Mouse (Mus musculus) MEL (cell line): ENCODE results near the gene Slc30a10. TPM values are rescaled to one million over a fixed set of nuclear protein-coding genes. Genes with fewer than 3 reads are reported as not detected.

Source experiments
- DNase-seq: peaks from one replicate; pipeline ENCODE4 v3.0.0; 2011; ENCODE audit warnings: low read depth, low spot score
- H3K27ac ChIP-seq: 2 replicates; pipeline ENCODE4 v1.5.1; 2012; ENCODE audit warnings: low read depth, mild to moderate bottlenecking, control low read depth, low read length, moderate library complexity; ENCODE audit not compliant: control insufficient read depth
- H3K27me3 ChIP-seq, 2 experiments: fragments of 150-350 bp in 1 of 2; sonication (generic) in 1 of 2; 2 replicates each; pipeline ENCODE4 v1.6.1; 2012; ENCODE audit warnings: low read length in 2 of 2, mild to moderate bottlenecking in 2 of 2, improper control_type of control experiment in 1 of 2, moderate library complexity in 1 of 2; ENCODE audit not compliant: insufficient read depth in 2 of 2, control insufficient read depth in 1 of 2
- H3K36me3 ChIP-seq, 2 experiments: 2 replicates each; pipeline ENCODE4 v1.6.1; 2012 to 2014; ENCODE audit warnings: low read length in 2 of 2, improper control_type of control experiment in 1 of 2, inconsistent platforms in 1 of 2, mild to moderate bottlenecking in 1 of 2; ENCODE audit not compliant: insufficient read depth in 2 of 2, control insufficient read depth in 1 of 2
- H3K4me1 ChIP-seq, 2 experiments: fragments of 150-350 bp in 1 of 2; sonication (generic) in 1 of 2; 2 replicates each; pipeline ENCODE4 v1.6.1; 2012; ENCODE audit warnings: low read length in 2 of 2, improper control_type of control experiment in 1 of 2, mild to moderate bottlenecking in 1 of 2; ENCODE audit not compliant: insufficient read depth in 2 of 2, control insufficient read depth in 1 of 2
- H3K4me3 ChIP-seq, 2 experiments: fragments of 150-350 bp in 1 of 2; sonication (generic) in 1 of 2; 2 replicates each; pipeline ENCODE4 v1.5.1; 2012; ENCODE audit warnings: low read depth in 2 of 2, low read length in 2 of 2, mild to moderate bottlenecking in 2 of 2, moderate library complexity in 2 of 2, control low read depth in 1 of 2, improper control_type of control experiment in 1 of 2; ENCODE audit not compliant: control insufficient read depth in 1 of 2, insufficient read depth in 1 of 2
- H3K79me2 ChIP-seq: 2 replicates; pipeline ENCODE4 v1.6.1; 2012; ENCODE audit warnings: mild to moderate bottlenecking, low read length, moderate library complexity; ENCODE audit not compliant: control insufficient read depth, poor library complexity, insufficient read depth
- H3K9ac ChIP-seq: 2 replicates; pipeline ENCODE4 v1.6.1; 2012; ENCODE audit warnings: low read depth, mild to moderate bottlenecking, control low read depth, low read length, moderate library complexity; ENCODE audit not compliant: control insufficient read depth, poor library complexity, severe bottlenecking
- H3K9me3 ChIP-seq: fragments of 150-350 bp; sonication (generic); replicated peaks from 2 replicates; pipeline ENCODE4 v1.6.1; 2012; ENCODE audit warnings: mild to moderate bottlenecking, low read length, improper control_type of control experiment, moderate library complexity; ENCODE audit not compliant: insufficient read depth
- BHLHE40 ChIP-seq: IDR thresholded peaks from 2 replicates; pipeline ENCODE4 v1.6.1; 2012; ENCODE audit warnings: low read depth, mild to moderate bottlenecking, inconsistent platforms, low read length, improper control_type of control experiment, borderline replicate concordance
- CHD1 ChIP-seq: IDR thresholded peaks from 2 replicates; pipeline ENCODE4 v1.6.1; 2012; ENCODE audit warnings: low read depth, mild to moderate bottlenecking, inconsistent platforms, low read length, improper control_type of control experiment
- CHD2 ChIP-seq: IDR thresholded peaks from 2 replicates; pipeline ENCODE4 v1.6.1; 2011; ENCODE audit warnings: low read length, improper control_type of control experiment
- CTCF ChIP-seq, 3 experiments: IDR thresholded peaks in 2 of 3; conservative IDR thresholded peaks in 1 of 3; 2 replicates each; pipeline ENCODE4 v1.5.1; 2011 to 2012; ENCODE audit warnings: low read length in 3 of 3, low read depth in 2 of 3, mild to moderate bottlenecking in 2 of 3, improper control_type of control experiment in 1 of 3, inconsistent platforms in 1 of 3, mixed read lengths in 1 of 3, moderate library complexity in 1 of 3; ENCODE audit not compliant: control insufficient read depth in 1 of 3, insufficient read depth in 1 of 3, poor library complexity in 1 of 3, severe bottlenecking in 1 of 3
- ELF1 ChIP-seq: IDR thresholded peaks from 2 replicates; pipeline ENCODE4 v1.6.1; 2014; ENCODE audit warnings: low read depth, mild to moderate bottlenecking, inconsistent platforms, low read length, improper control_type of control experiment, moderate library complexity
- EP300 ChIP-seq, 2 experiments: IDR thresholded peaks; 2 replicates each; pipeline ENCODE4 v1.6.1; 2011; ENCODE audit warnings: improper control_type of control experiment in 2 of 2, low read length in 2 of 2, low read depth in 1 of 2, mild to moderate bottlenecking in 1 of 2
- GABPA ChIP-seq: IDR thresholded peaks from 2 replicates; pipeline ENCODE4 v1.6.1; 2012; ENCODE audit warnings: low read depth, mild to moderate bottlenecking, inconsistent platforms, low read length, improper control_type of control experiment, moderate library complexity
- GATA1 ChIP-seq: IDR thresholded peaks from 2 replicates; pipeline ENCODE4 v1.6.1; 2011; ENCODE audit warnings: low read depth, low read length, improper control_type of control experiment
- HCFC1 ChIP-seq: IDR thresholded peaks from 2 replicates; pipeline ENCODE4 v1.6.1; 2012; ENCODE audit warnings: low read depth, mild to moderate bottlenecking, inconsistent platforms, low read length, improper control_type of control experiment, moderate library complexity
- JUND ChIP-seq: IDR thresholded peaks from 2 replicates; pipeline ENCODE4 v1.6.1; 2011; ENCODE audit warnings: low read depth, mild to moderate bottlenecking, improper control_type of control experiment, low read length
- KAT2A ChIP-seq: conservative IDR thresholded peaks from 2 replicates; pipeline ENCODE4 v1.6.1; 2012; ENCODE audit warnings: low read depth, low read length, improper control_type of control experiment, inconsistent platforms
- MAFK ChIP-seq: IDR thresholded peaks from 2 replicates; pipeline ENCODE4 v1.6.1; 2011; ENCODE audit warnings: low read depth, mild to moderate bottlenecking, low read length, improper control_type of control experiment, borderline replicate concordance
- MAX ChIP-seq: IDR thresholded peaks from 2 replicates; pipeline ENCODE4 v1.6.1; 2011; ENCODE audit warnings: low read length, improper control_type of control experiment
- MEF2A ChIP-seq: IDR thresholded peaks from 2 replicates; pipeline ENCODE4 v1.6.1; 2014; ENCODE audit warnings: low read depth, mild to moderate bottlenecking, inconsistent platforms, low read length, improper control_type of control experiment; ENCODE audit not compliant: poor library complexity, insufficient replicate concordance, severe bottlenecking; ENCODE audit errors: extremely low read depth
- MYC ChIP-seq: IDR thresholded peaks from 2 replicates; pipeline ENCODE4 v1.6.1; 2011; ENCODE audit warnings: low read depth, mild to moderate bottlenecking, low read length, improper control_type of control experiment, moderate library complexity
- NELFE ChIP-seq: IDR thresholded peaks from 2 replicates; pipeline ENCODE4 v1.6.1; 2011; ENCODE audit warnings: low read depth, low read length, improper control_type of control experiment
- NRF1 ChIP-seq: IDR thresholded peaks from 2 replicates; pipeline ENCODE4 v1.6.1; 2014; ENCODE audit warnings: low read depth, mild to moderate bottlenecking, inconsistent platforms, low read length, improper control_type of control experiment, moderate library complexity; ENCODE audit not compliant: poor library complexity, insufficient read depth, severe bottlenecking
- POLR2AphosphoS5 ChIP-seq: IDR thresholded peaks from 2 replicates; pipeline ENCODE4 v1.6.1; 2012; ENCODE audit warnings: low read depth, borderline replicate concordance, mild to moderate bottlenecking, inconsistent platforms, low read length, moderate library complexity, mixed read lengths
- RAD21 ChIP-seq: IDR thresholded peaks from 2 replicates; pipeline ENCODE4 v1.6.1; 2011; ENCODE audit warnings: mild to moderate bottlenecking, low read depth, low read length, improper control_type of control experiment
- SIN3A ChIP-seq: IDR thresholded peaks from 2 replicates; pipeline ENCODE4 v1.6.1; 2012; ENCODE audit warnings: low read length, improper control_type of control experiment, inconsistent platforms
- SMC3 ChIP-seq: IDR thresholded peaks from 2 replicates; pipeline ENCODE4 v1.6.1; 2011; ENCODE audit warnings: low read depth, low read length, improper control_type of control experiment
- TBP ChIP-seq: IDR thresholded peaks from 2 replicates; pipeline ENCODE4 v1.8.0; 2011; ENCODE audit warnings: low read depth, low read length, improper control_type of control experiment
- UBTF ChIP-seq: IDR thresholded peaks from 2 replicates; pipeline ENCODE4 v1.6.1; 2012; ENCODE audit warnings: low read depth, mild to moderate bottlenecking, inconsistent platforms, low read length, improper control_type of control experiment, moderate library complexity, borderline replicate concordance; ENCODE audit not compliant: insufficient read depth
- USF1 ChIP-seq: IDR thresholded peaks from 2 replicates; pipeline ENCODE4 v1.6.1; 2014; ENCODE audit warnings: low read depth, mild to moderate bottlenecking, inconsistent platforms, low read length, improper control_type of control experiment, moderate library complexity
- USF2 ChIP-seq, 2 experiments: IDR thresholded peaks; 2 replicates each; pipeline ENCODE4 v1.6.1; 2011 to 2012; ENCODE audit warnings: improper control_type of control experiment in 2 of 2, low read length in 2 of 2, borderline replicate concordance in 1 of 2, inconsistent platforms in 1 of 2, low read depth in 1 of 2, mild to moderate bottlenecking in 1 of 2; ENCODE audit not compliant: insufficient read depth in 1 of 2
- polyA plus RNA-seq, 2 experiments: library from polyadenylated mRNA; stranded (reverse) in 1 of 2; unstranded in 1 of 2; fragments of >175 nt in 1 of 2; fragments of >200 nt in 1 of 2; gene quantifications; 2 replicates each; pipeline versions ENCODE4 v1.2.1 to v1.2.4; 2012; ENCODE audit warnings: low replicate concordance in 2 of 2, low read depth in 1 of 2; ENCODE audit not compliant: insufficient read length in 2 of 2, insufficient read depth in 1 of 2, missing spikeins in 1 of 2
- total RNA-seq: library from RNA; depleted of rRNA; stranded (reverse); fragments of 300-350 nt; gene quantifications from 2 replicates; pipeline ENCODE4 v1.2.3, GENCODE M21; 2012

Slc30a10 gene
- total and polyA plus RNA-seq, 3 experiments, result 2.1 to 7.9 TPM; not detected in 1

GRCm38 (mm10) chr1:185502550-185502949 lies 47.9 kb downstream of the Slc30a10 start:
- no peaks in the 10 kb centered on the region; a peak in 1 of 4 replicates for H3K36me3 ChIP-seq
- DNase-seq, result no peak
- no peak overlapping the region for H3K4me3 ChIP-seq
- H3K9ac ChIP-seq, result no peak overlapping the region
- TF ChIP-seq MYC (no peak), EP300 (IDR thresholded peaks at IDR 0.05; ENCODE audit: low read depth in 1 of 2, low read length in 2 of 2) (no peak), MAX (no peak), UBTF (no peak), GABPA (no peak), CHD2 (no peak), SIN3A (no peak), RAD21 (no peak), TBP (no peak), MAFK (no peak), CHD1 (no peak), KAT2A (no peak), SMC3 (no peak), HCFC1 (no peak), BHLHE40 (no peak)
- no peaks in the 10 kb centered on the region for H3K9me3 ChIP-seq
- peaks cover 7 to 11% of the 10 kb centered on the region in 2 experiments for H3K27me3 ChIP-seq
- H3K79me2 ChIP-seq, result no peaks in the 10 kb centered on the region
- peaks cover 0 to 3% of the 10 kb centered on the region in 2 experiments; a peak in 1 of 4 replicates for H3K4me1 ChIP-seq
- no peak overlapping the region for H3K27ac ChIP-seq

DNA sequence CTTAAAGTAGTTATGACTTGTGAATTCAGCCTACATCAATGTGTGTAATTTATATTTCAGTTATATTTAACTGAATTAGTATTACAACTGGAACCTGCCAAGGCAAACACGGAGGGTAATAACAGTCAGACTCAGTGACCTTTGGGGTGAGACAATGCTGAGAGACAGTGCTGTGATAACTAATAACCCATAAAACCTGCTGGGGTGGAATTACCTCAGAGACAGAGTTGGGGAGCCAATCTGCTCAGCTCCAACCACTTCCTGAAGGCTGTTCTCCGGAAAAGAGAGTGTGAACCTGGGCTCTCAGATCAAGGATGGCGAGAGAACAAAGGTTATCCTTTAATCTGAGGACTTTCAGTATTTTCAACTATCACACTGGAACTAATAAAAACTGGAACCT lies 54.4 kb downstream of the Slc30a10 start:
- DNase-seq, result no peak
- no peaks in the 10 kb centered on the region for H3K4me1 ChIP-seq
- H3K9me3 ChIP-seq, result no peaks in the 10 kb centered on the region
- no peak overlapping the region for H3K4me3 ChIP-seq
- no peak overlapping the region for H3K9ac ChIP-seq
- TF ChIP-seq JUND, result no peak
- no peak for TF ChIP-seq ELF1
- no peak for TF ChIP-seq KAT2A
- TF ChIP-seq CTCF (IDR thresholded peaks at IDR 0.05 in 2 of 3, conservative IDR thresholded peaks at IDR 0.05 in 1 of 3; ENCODE audit: control insufficient read depth in 1 of 3, insufficient read depth in 1 of 3, low read depth in 2 of 3, low read length in 3 of 3, poor library complexity in 1 of 3, severe bottlenecking in 1 of 3), result no peak
- TF ChIP-seq SIN3A, result no peak
- TF ChIP-seq USF2 (IDR thresholded peaks at IDR 0.05; ENCODE audit: borderline replicate concordance in 1 of 2, insufficient read depth in 1 of 2, low read depth in 1 of 2, low read length in 2 of 2), result no peak
- TF ChIP-seq TBP, result no peak
- TF ChIP-seq MEF2A, result no peak
- no peak for TF ChIP-seq NRF1
- no peak for TF ChIP-seq EP300 (IDR thresholded peaks at IDR 0.05; ENCODE audit: low read depth in 1 of 2, low read length in 2 of 2)
- TF ChIP-seq SMC3, result no peak
- TF ChIP-seq USF1, result no peak
- no peak for TF ChIP-seq NELFE
- no peak for TF ChIP-seq POLR2AphosphoS5
- no peak for TF ChIP-seq GATA1
- no peaks in the 10 kb centered on the region for H3K79me2 ChIP-seq
- H3K36me3 ChIP-seq, result no peaks in the 10 kb centered on the region
- H3K27me3 ChIP-seq, result no peaks in the 10 kb centered on the region
- H3K27ac ChIP-seq, result no peak overlapping the region
